Mouse (Mus musculus) small intestine, adult 2 months (tissue): ENCODE measurements around the gene Anks1.

Experiments
- CTCF ChIP-seq: fragments of 200-500 bp; IDR thresholded peaks from 2 replicates; pipeline ENCODE4 v1.5.1; 2012; ENCODE audit warnings: low read depth, mild to moderate bottlenecking, control low read depth, inconsistent platforms, low read length, moderate library complexity, mixed read lengths; ENCODE audit not compliant: insufficient replicate concordance, insufficient read length; ENCODE audit errors: extremely low read depth
- POLR2A ChIP-seq: fragments of 200-500 bp; IDR thresholded peaks from 2 replicates; pipeline ENCODE4 v1.6.1; 2012; ENCODE audit warnings: low read depth, mild to moderate bottlenecking, control low read depth, inconsistent platforms, low read length, moderate library complexity

DNA sequence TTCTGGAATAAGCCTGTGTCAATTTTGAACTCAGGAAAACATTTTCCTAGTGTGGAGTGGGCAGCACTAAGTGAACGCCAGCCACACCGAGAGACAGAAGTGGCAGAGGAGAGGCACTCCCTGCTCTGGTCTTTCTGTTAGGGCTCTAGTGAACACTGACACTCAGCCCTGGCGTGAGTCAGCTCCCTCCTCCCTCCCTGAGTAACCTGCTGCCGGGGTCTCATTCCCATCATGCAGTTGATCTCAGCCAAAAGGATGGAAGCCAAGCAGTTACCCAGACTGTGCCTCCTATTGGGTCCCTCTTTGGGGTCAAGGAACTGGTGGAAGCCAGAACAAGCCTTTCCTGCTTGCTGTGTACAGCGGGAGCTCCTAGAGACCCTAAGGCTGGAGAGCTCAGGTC is 138.4 kb downstream of the Anks1 start:
- TF ChIP-seq POLR2A, result no peak
- no peak for TF ChIP-seq CTCF
